Mouse (Mus musculus) cerebellum, adult 9-11 months (tissue): ENCODE data around the gene Rap1gap2.

Experiments used
- DNase-seq: peaks from one replicate; pipeline ENCODE4 v3.0.0; 2022

Rap1gap2 gene

GRCm38 (mm10) chr11:74610545-74611176 lies at the start of gene Rap1gap2:
Rap1gap2 (minus strand) TSS chr11:74610915.
- no peak for DNase-seq

GRCm38 (mm10) chr11:74660336-74660735 lies 49.6 kb upstream of the Rap1gap2 start:
- peak; percentile 2 for DNase-seq

GRCm38 (mm10) chr11:74655941-74656340 lies 45.2 kb upstream of the Rap1gap2 start:
- DNase-seq = no peak

DNA sequence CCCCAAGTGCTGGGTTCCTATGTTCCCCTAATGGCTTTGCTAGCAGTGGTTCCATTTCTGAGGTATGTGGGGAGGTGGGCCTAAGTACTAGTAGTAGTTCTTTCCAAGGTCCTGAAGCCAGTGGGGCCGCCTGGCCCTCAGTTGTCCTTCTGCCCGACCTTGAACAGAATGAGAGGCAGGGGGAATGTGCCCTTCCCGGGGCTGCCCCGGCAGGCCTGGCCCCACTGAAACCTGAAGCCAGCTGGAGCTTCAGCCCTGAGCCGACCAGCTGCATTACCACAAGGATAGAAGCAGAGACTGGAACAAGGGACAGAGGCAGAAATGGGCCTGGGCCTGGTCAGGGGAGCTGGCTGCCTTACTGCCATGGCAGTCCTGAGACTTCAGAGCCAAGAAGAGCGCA lies 42.7 kb upstream of the Rap1gap2 start:
- no peak for DNase-seq

- peak; percentile 69 for DNase-seq
Measured at GRCm38 (mm10) chr11:74652791-74653191, 42.1 kb upstream of the Rap1gap2 start.

GRCm38 (mm10) chr11:74650576-74651100 lies 39.9 kb upstream of the Rap1gap2 start:
- no peak for DNase-seq

DNA sequence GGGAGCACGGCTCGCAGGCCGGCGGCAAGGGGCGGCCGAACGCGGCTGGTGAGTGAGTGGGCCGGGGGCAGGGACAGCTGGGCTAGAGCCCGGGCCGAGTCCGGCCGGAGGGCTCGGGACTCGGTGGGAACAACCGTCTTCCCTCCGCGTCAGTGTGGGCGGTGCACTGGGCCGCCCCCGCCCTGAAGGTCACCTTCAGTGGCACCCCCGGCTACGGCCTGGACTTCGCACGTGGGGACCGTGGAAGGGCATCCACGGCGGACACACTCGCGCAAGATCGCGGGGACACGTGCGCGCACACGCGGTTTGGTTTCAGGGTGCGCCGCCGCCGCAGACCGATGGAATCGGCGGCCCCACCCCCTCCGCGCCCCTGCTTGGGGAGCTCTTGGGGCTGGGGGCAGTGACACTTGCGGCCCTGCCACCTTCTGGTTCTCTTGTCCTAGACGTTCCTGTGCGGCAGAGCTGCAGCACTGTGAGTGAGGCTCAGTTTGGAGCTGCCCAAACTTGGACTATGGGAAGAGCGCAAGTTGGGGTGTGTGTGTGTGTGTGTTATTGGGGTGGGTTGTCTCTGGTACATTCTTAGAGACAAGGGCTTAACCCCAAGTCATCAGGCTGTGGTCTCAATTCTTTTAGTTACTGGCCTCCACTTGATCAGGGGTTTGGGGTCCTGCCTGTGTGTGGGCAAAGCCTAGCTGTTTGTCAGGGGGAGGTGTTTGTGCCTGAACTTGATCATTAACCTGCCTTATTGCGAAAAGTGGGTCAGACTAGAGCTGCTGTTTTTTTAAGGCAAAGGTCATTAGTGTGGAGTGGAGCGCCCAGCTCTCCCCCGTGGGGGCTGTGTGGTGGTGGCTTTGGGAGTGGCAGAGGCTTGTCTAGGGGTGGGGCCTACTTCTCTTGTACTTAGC lies 39.2 kb upstream of the Rap1gap2 start:
- DNase-seq = peak; percentile 76

DNA sequence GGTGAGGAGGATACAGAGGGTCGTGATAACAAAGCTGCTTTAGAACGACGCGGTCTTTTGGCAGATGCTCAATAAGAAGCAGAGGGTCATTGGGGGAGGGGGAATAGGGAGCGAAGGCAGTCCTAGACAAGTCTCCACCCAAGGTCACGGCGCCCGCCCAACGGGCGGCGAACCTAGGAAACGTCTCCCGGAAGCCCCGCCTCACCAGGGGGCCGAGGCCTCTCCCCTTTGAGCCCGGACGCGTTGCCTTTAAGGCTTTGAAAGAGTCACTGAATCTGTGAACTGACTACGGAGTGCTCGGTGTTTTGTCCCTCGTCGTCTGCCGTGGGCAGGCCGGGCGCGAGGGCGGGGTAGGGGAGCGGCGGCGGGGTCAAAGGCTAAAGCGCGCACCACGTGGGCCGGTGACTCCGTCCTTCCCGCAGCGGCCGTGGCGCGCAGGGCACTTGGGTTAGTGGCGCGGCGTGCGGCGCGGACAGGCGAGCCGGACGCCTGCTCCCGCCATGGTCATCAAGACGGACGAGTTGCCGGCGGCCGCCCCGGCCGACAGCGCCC lies 38.5 kb upstream of the Rap1gap2 start, which contains the start of gene Cluh:
Cluh (plus strand) TSS at position 401 of the 552 bp plus-strand sequence.
- peak; percentile 98 for DNase-seq

DNA sequence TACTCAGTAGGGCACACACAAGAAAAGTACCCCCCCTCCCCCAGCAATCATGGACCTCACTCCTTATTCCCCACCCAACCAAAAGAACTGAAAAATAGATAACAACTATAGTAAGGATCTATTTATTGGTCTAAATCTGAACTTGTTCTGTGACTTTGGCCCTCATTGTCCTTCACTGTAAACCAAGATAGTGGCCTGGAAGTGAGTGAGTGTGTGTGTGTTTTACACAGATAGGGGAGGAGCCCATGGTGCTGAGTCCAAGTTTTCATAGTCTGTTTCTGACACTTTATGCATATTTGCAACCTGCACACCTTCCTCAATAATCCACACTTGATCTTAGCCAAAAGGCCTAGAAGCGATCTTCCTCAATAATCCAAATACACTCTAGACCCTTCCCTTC lies 38.0 kb upstream of the Rap1gap2 start:
- DNase-seq = no peak

- DNase-seq = no peak
Measured at GRCm38 (mm10) chr11:74647966-74648365, 37.3 kb upstream of the Rap1gap2 start.

DNA sequence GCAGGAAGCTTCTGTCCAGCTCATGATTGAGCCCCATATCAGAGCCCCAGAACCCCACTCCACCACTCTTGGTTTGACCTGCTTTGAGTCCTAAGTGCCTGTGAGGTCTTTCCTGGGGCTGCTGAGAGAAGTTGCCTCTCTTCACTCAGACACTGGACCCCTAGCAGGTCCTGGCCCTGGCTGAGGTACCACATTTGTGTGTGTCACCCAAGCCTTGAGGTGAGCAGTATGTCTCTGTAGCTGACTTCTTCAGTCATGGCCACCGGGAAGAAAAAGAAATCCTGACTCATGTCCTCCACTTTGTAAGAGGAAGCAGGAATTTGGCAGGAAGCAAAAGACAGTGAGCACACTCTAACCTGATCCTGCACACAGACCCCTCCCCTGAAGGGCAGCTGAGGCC lies 28.9 kb upstream of the Rap1gap2 start:
- no peak for DNase-seq

DNA sequence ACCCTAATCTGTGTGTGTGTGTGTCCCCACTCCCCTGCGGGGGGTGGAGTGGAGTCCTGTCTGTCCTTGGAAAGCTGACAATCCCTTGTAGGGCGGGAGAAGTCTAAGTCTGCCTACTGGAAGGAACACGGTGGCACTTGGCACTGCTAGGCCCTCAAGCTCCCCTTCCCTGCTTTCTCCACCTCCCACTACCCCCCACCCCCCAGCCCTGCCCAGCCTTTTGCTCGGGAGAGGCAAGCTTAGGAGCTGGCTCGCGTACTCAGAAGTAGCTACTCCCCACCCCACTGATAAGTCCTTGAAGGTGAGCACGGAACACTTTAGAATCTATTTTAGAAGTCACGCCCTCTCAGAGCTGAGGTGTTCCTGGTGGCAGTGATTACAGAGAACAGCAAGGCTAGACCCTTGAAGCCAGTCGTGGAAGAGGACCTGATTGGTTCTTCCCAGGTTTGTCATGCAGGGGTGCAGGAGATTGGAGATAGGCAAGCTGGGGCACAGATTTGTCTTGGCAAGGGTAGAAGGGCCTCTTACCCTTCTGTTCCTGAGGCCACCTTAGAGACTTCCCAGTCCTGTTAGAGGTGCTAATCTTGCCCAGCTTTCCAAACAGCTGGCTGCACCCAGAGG lies 28.2 kb upstream of the Rap1gap2 start:
- peak; percentile 58 for DNase-seq

DNA sequence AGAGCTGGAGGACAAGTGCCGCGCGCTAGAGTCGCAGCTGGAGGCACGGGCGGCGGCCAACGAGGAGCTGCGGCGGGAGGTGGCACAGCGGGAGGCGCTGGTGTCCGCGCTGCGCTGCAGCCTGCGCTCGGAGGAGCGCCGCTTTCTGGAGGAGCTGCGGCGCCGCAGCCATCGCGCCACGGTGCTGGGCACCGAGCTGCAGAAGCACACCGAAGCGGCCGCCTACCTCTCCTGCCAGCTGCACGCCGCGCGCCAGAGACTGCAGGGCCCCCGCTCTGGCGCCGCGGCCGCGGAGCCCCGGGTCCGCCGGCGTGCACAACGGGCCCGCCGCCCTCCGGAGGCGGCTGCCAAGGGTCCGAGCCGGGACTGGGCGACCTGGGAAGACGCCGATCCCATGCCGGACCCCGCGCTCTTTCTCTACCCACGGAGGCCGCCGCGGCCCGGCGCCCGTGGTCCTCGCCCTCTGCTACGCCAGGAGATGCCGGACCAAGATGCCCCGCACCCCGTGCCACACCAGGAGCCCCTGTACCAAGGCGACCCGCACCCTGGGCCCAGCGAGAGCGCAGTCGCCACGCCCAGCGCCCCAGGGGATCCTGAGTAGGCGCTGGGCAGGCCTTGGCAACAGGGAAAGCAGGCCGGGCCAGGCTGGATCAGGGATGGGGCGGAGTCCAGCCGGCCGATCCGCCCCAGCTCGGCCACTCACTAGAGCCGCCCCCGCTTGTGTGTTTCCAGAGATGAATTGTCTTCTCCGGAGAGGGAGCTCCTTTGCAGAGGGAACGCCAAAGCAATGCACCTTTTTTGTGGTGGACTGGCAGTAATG lies 27.5 kb upstream of the Rap1gap2 start:
- DNase-seq = peak; percentile 89

DNA sequence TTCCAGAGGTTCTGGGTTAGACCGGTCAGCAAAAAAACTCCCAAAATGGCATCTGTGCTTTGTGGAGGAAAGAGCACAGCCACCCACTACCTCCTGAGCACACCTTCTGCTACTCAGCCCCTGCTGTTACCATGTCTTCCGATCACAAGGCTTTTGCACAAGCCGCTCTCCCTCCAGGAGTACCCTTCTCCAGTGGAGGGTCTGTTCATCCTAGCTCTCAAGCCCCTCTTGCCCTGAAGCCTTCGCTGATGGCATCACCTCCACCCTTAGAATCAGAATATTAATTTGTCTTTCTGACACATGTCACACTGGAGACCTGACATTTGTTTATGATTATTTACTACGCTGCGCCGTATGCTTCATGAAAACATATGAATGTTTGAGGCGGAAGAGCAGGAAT lies 26.8 kb upstream of the Rap1gap2 start:
- peak; percentile 61 for DNase-seq

- DNase-seq = peak; percentile 75
Measured at GRCm38 (mm10) chr11:74634490-74635275, 24.0 kb upstream of the Rap1gap2 start.

DNA sequence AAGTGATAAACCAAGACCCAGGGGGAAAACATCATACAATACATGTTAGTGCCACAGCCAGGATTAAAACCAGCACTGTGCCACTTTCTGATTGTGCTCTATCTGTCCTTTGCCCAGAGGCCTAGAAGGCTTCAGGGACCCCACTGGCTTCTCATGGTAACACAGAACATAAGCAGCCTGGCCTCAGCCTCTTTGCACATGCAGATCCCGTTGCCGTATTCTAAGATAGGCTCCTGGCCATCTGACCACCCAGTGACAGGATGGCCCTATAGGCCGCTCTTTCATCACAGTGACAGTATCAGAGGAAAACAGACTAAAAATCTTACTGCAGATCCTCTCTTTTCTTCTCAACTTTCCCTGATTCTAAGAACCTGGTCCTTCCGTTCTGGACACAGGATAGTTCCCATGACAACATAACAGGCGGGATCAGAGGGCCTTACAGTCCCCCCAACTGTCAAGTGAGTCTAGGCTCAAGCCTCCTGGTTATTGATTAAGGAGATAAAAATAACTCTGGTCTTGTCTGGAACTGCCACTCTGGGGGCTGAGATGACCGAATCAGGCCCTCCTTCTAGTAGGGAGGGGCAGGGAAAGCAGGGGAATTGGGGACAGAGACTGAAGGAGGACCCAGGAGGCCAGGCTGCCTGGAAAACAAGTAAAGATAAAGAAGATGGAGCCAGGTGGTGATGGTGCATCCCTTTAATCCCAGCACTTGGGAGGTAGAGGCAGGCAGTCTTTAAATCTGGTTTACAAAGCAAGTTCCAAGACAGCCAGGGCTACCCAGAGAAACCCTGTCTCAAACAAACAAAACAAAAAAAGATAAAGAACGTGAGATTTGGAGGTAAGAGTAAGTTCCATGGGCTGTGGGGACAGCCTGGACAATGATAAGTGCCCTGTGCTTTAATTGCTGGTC lies 21.4 kb upstream of the Rap1gap2 start:
- DNase-seq = no peak

GRCm38 (mm10) chr11:74627481-74627880 lies 16.8 kb upstream of the Rap1gap2 start:
- DNase-seq = no peak

GRCm38 (mm10) chr11:74625333-74625732 lies 14.6 kb upstream of the Rap1gap2 start:
- no peak for DNase-seq

DNA sequence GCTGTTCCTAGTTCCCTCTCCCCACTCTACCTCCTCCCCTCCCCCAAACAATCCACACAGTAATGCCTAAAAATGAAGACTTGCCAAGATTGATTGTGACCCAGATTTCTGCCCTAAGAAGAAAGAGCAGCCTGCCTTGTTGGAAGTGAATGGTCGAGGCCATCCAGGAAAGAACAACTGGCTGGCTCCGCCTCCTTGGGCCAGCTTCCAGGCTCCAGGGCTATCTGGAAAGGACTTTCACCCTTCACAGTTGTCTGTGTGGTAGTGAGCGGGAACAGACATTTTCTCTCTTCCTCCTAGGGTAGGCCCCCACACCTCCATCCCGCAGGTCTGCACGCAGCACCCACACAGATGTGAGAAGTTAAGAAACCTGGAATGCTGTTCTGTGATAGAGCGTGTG lies 13.0 kb upstream of the Rap1gap2 start:
- DNase-seq = peak; percentile 46

DNA sequence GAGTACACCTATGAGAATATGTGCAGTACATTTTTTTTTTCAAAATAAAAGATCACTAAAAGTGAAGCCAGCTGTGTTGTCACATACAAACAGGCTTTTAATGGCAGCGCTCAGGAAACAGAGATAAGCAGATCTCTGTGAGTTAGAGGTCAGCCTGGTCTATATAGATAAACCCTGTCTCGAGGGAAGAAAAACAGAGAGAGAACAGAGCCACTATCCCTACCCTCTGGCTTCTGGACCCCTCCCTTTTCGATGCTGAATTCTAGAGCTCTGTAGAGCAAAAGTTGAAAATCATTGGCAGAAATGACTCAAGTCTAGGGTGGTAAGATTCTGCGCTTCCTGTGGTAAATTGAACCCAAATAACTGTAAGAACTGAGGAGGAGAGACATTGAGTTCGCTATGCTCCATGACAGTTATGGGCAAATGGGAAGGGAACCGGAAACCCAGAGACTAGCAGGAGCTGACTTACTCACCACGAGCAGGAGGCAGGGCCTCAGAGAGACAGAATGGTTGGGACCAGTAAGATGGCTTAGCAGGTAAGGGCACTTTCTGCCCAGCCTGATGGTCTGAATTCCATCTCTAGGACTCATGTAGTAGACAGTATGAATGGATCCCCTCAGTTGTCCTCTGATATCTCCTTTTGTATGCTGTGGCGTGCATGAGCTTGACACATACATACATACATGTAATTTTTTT lies 11.4 kb upstream of the Rap1gap2 start:
- peak; percentile 10 for DNase-seq
